Mouse (Mus musculus): ENCODE data around the gene Dnmt1. TPM values are rescaled to one million over a fixed set of nuclear protein-coding genes. Genes with fewer than 3 reads are reported as not detected.
A peak's percentile ranks its signal among the peaks of the same experiment; 100 is the strongest.
"Not testable (repeated sequence)": the region's sequence is repeated elsewhere in the genome, so short reads cannot be mapped to it uniquely, and the experiment has no call there.

Gene Dnmt1
- 80.0 and 84.6 TPM in 2 replicates for polyA plus RNA-seq (2015; fragmentation: Nextera tagmentation; extraction: Ambion mirVana)

GRCm38 (mm10) chr9:20959430-20959938, at the start of gene Dnmt1:
Gene Dnmt1 (minus strand): TSS chr9:20959888.
- Histone ChIP-seq H3K9ac (replicated peaks) (no peak within 1 kb of the TSS), H3K4me1 (no peaks in the 10 kb centered on the region), H3K27me3 (no peaks in the 10 kb centered on the region), H3K9me3 (no peaks in the 10 kb centered on the region), H3K4me2 (replicated peaks) (no peak within 1 kb of the TSS), H3K27ac (replicated peaks) (no peak within 1 kb of the TSS), H3K4me3 (no peak within 1 kb of the TSS), H3K36me3 (no peaks in the 10 kb centered on the region)
- no peak for ATAC-seq (replicated peaks)
- WGBS = 70% methylated on average over 2 of the region's 2 CpGs

- whole genome bisulfite sequencing = 83% methylated on average over 7 of the region's 7 CpGs
- H3K4me2 ChIP-seq (replicated peaks) = no peak overlapping the region
- no peak overlapping the region for H3K27ac ChIP-seq (replicated peaks)
- H3K36me3 ChIP-seq = peaks cover 40% of the 10 kb centered on the region
- no peak overlapping the region for H3K9ac ChIP-seq (replicated peaks)
- no peaks in the 10 kb centered on the region for H3K27me3 ChIP-seq
- H3K4me3 ChIP-seq = no peak overlapping the region
- H3K9me3 ChIP-seq = no peaks in the 10 kb centered on the region
- peaks cover 7% of the 10 kb centered on the region for H3K4me1 ChIP-seq
- ATAC-seq (replicated peaks) = no peak
Observed at GRCm38 (mm10) chr9:21008007-21008406, 48.3 kb upstream of the Dnmt1 start.

- Histone ChIP-seq H3K9me3 (no peaks in the 10 kb centered on the region), H3K36me3 (peaks cover 40% of the 10 kb centered on the region), H3K27ac (replicated peaks) (no peak overlapping the region), H3K4me3 (no peak overlapping the region), H3K27me3 (no peaks in the 10 kb centered on the region), H3K4me2 (replicated peaks) (no peak overlapping the region), H3K9ac (replicated peaks) (no peak overlapping the region), H3K4me1 (peaks cover 8% of the 10 kb centered on the region)
- 94% methylated on average over 10 of the region's 10 CpGs for WGBS
- no peak for ATAC-seq (replicated peaks)
Observed at GRCm38 (mm10) chr9:21007313-21007952, 47.7 kb upstream of the Dnmt1 start.

- Histone ChIP-seq H3K9ac (replicated peaks) (peak within 1 kb of the TSS; percentile 87), H3K9me3 (no peaks in the 10 kb centered on the region), H3K4me2 (replicated peaks) (peak within 1 kb of the TSS; percentile 81), H3K36me3 (peaks cover 26% of the 10 kb centered on the region), H3K4me1 (peaks cover 12% of the 10 kb centered on the region), H3K27me3 (no peaks in the 10 kb centered on the region), H3K27ac (replicated peaks) (peak within 1 kb of the TSS; percentile 86), H3K4me3 (peak within 1 kb of the TSS; percentile 87)
- peak; percentile 93 for ATAC-seq (replicated peaks)
- under 1% methylated on average over 72 of the region's 72 CpGs for WGBS
Observed at GRCm38 (mm10) chr9:21002627-21003551, 43.2 kb upstream of the Dnmt1 start, which contains the start of gene Mrpl4. Gene Mrpl4 (plus strand): TSS chr9:21002738.

GRCm38 (mm10) chr9:21002270-21002626, 42.6 kb upstream of the Dnmt1 start:
- peaks cover 12% of the 10 kb centered on the region for H3K4me1 ChIP-seq
- peak overlapping the region; percentile 81 for H3K4me2 ChIP-seq (replicated peaks)
- H3K27me3 ChIP-seq = no peaks in the 10 kb centered on the region
- ATAC-seq (replicated peaks) = peak; percentile 53; the same call in 1 of the 2 replicates
- WGBS = 11% methylated on average over 7 of the region's 7 CpGs
- peak overlapping the region; percentile 87 for H3K9ac ChIP-seq (replicated peaks)
- H3K36me3 ChIP-seq = peaks cover 20% of the 10 kb centered on the region
- peak overlapping the region; percentile 87 for H3K4me3 ChIP-seq
- no peaks in the 10 kb centered on the region for H3K9me3 ChIP-seq
- peak overlapping the region; percentile 86 for H3K27ac ChIP-seq (replicated peaks)

GRCm38 (mm10) chr9:21001651-21002200, 42.0 kb upstream of the Dnmt1 start:
- no peaks in the 10 kb centered on the region for H3K27me3 ChIP-seq
- H3K27ac ChIP-seq (replicated peaks) = no peak overlapping the region
- ATAC-seq (replicated peaks) = no peak
- H3K9ac ChIP-seq (replicated peaks) = no peak overlapping the region
- H3K36me3 ChIP-seq = peaks cover 15% of the 10 kb centered on the region
- WGBS = 77% methylated on average over 6 of the region's 6 CpGs
- H3K4me3 ChIP-seq = no peak overlapping the region
- H3K9me3 ChIP-seq = no peaks in the 10 kb centered on the region
- peaks cover 12% of the 10 kb centered on the region for H3K4me1 ChIP-seq
- peak overlapping the region; percentile 81; the same call in 1 of the 2 replicates for H3K4me2 ChIP-seq (replicated peaks)

- no peak overlapping the region for H3K9ac ChIP-seq (replicated peaks)
- no peak for ATAC-seq (replicated peaks)
- H3K36me3 ChIP-seq = peaks cover 8% of the 10 kb centered on the region
Observed at GRCm38 (mm10) chr9:21000811-21001210, 41.1 kb upstream of the Dnmt1 start.

GRCm38 (mm10) chr9:20998337-20998736, 38.6 kb upstream of the Dnmt1 start:
- not testable (repeated sequence) for H3K9ac ChIP-seq (replicated peaks); H3K4me3 ChIP-seq; H3K4me2 ChIP-seq (replicated peaks); ATAC-seq (replicated peaks); H3K27me3 ChIP-seq; H3K4me1 ChIP-seq; H3K36me3 ChIP-seq; H3K27ac ChIP-seq (replicated peaks); H3K9me3 ChIP-seq
- WGBS = 80% methylated on average over 1 of the region's 1 CpGs

More at GRCm38 (mm10) chr9:21000811-21001210, 41.1 kb upstream of the Dnmt1 start:
- H3K4me3 ChIP-seq = no peak overlapping the region
- no peaks in the 10 kb centered on the region for H3K27me3 ChIP-seq
- H3K9me3 ChIP-seq = no peaks in the 10 kb centered on the region
- peaks cover 12% of the 10 kb centered on the region for H3K4me1 ChIP-seq
- no peak overlapping the region for H3K4me2 ChIP-seq (replicated peaks)
- H3K27ac ChIP-seq (replicated peaks) = no peak overlapping the region

GRCm38 (mm10) chr9:20997065-20997464, 37.4 kb upstream of the Dnmt1 start:
- no peak overlapping the region for H3K9ac ChIP-seq (replicated peaks)
- no peaks in the 10 kb centered on the region for H3K36me3 ChIP-seq
- H3K27ac ChIP-seq (replicated peaks) = no peak overlapping the region
- no peak overlapping the region for H3K4me2 ChIP-seq (replicated peaks)
- H3K27me3 ChIP-seq = no peaks in the 10 kb centered on the region
- H3K9me3 ChIP-seq = no peaks in the 10 kb centered on the region
- no peaks in the 10 kb centered on the region; the same call in 1 of the 2 replicates for H3K4me1 ChIP-seq
- H3K4me3 ChIP-seq = no peak overlapping the region
- ATAC-seq (replicated peaks) = no peak
- WGBS = 94% methylated on average over 8 of the region's 8 CpGs

GRCm38 (mm10) chr9:20995069-20995468, 35.4 kb upstream of the Dnmt1 start:
- Histone ChIP-seq H3K27me3 (no peaks in the 10 kb centered on the region), H3K4me3 (no peak overlapping the region), H3K9me3 (no peaks in the 10 kb centered on the region), H3K4me2 (replicated peaks) (no peak overlapping the region), H3K36me3 (no peaks in the 10 kb centered on the region), H3K9ac (replicated peaks) (no peak overlapping the region), H3K4me1 (no peaks in the 10 kb centered on the region), H3K27ac (replicated peaks) (no peak overlapping the region)
- WGBS = 67% methylated on average over 3 of the region's 3 CpGs
- ATAC-seq (replicated peaks) = no peak

- H3K4me2 ChIP-seq (replicated peaks) = no peak overlapping the region
- no peak overlapping the region for H3K4me3 ChIP-seq
- WGBS = 58% methylated on average over 5 of the region's 5 CpGs
- H3K4me1 ChIP-seq = no peaks in the 10 kb centered on the region
- H3K27me3 ChIP-seq = no peaks in the 10 kb centered on the region; the same call in 1 of the 2 replicates
- H3K27ac ChIP-seq (replicated peaks) = no peak overlapping the region
- no peak overlapping the region for H3K9ac ChIP-seq (replicated peaks)
- H3K9me3 ChIP-seq = no peaks in the 10 kb centered on the region
- ATAC-seq (replicated peaks) = no peak
- no peaks in the 10 kb centered on the region for H3K36me3 ChIP-seq
Observed at GRCm38 (mm10) chr9:20993165-20993898, 33.6 kb upstream of the Dnmt1 start.

Data from forebrain, embryonic 15.5 days (tissue).